Comparison of ENCODE assay signal across 29 mouse cellular contexts in the genomic region with DNA sequence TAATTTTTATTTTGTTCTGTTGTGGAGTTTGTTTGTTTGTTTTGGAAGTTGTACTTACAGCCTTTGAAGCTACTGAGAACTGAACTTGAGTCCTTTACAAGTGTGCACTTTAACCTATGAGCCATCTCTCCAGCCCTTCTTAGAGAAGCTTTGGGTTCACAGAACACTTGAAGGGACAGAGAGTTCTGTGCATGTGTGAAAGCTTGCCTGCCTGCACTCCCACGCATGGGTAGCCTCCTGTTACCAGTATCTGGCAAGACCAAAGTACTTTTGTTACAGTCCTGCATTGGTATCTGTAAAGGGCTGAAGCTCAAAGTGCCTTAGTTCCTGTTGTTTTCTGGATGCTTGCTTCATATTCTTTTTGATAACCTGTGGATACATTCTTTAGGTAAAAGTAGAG. TPM values are rescaled to one million over a fixed set of nuclear protein-coding genes. Genes with fewer than 3 reads are reported as not detected.
DNase-seq lines count a peak whose midpoint lies in the region; ATAC-seq and TF ChIP-seq lines count a peak whose summit lies in the region.
"Had no signal": no experiment of that assay in that cellular context is flagged by ENCODE, and none has a peak within 500 bp of the region (broad histone marks: within the 10 kb centered on the region; RNA-seq: fewer than 3 reads in every experiment).

No protein-coding gene starts in this region.

- TF ChIP-seq EP300 in MEL (IDR thresholded peaks at IDR 0.05; ENCODE audit: low read depth in 1 of 2, low read length in 2 of 2): 0 out of 4 replicates have a peak, but pooled peaks of 1 of the 2 experiments have one; percentile 5

- H3K9ac ChIP-seq in kidney, embryonic 16.5 days (replicated peaks; ENCODE audit: low read length): no peak overlapping the region
- no peak overlapping the region for H3K9ac ChIP-seq in MEL (ENCODE audit: control insufficient read depth, low read depth, low read length, poor library complexity, severe bottlenecking)
- no peak overlapping the region for H3K9ac ChIP-seq in forebrain, embryonic 13.5 days
- H3K9ac ChIP-seq: heart, embryonic 15.5 days; midbrain, embryonic 15.5 days; stomach, embryonic 15.5 days had no signal

- H3K4me3 ChIP-seq in kidney, adult 2 months (ENCODE audit: insufficient read depth, low read depth, low read length): no peak overlapping the region
- no peak overlapping the region for H3K4me3 ChIP-seq in kidney, embryonic 16.5 days (ENCODE audit: low read length)
- no peak overlapping the region for H3K4me3 ChIP-seq in MEL (ENCODE audit: control insufficient read depth in 1 of 2, insufficient read depth in 1 of 2, low read depth in 2 of 2, low read length in 2 of 2)
- no peak overlapping the region for H3K4me3 ChIP-seq in midbrain, embryonic 10.5 days
- H3K4me3 ChIP-seq in forebrain, embryonic 13.5 days: no peak overlapping the region
- H3K4me3 ChIP-seq: heart, embryonic 10.5 days; heart, embryonic 15.5 days; hindbrain, embryonic 12.5 days; limb, embryonic 13.5 days; midbrain, embryonic 15.5 days had no signal

- H3K79me2 ChIP-seq in MEL (ENCODE audit: control insufficient read depth, insufficient read depth, low read length, poor library complexity): peaks cover 65% of the 10 kb centered on the region

- H3K4me2 ChIP-seq in kidney, embryonic 16.5 days (replicated peaks; ENCODE audit: low read depth, low read length): no peak overlapping the region
- H3K4me2 ChIP-seq in forebrain, embryonic 13.5 days: no peak overlapping the region
- H3K4me2 ChIP-seq: heart, embryonic 15.5 days; hindbrain, embryonic 12.5 days; limb, embryonic 13.5 days; midbrain, embryonic 15.5 days; stomach, embryonic 15.5 days had no signal

- no peaks in the 10 kb centered on the region for H3K27me3 ChIP-seq in kidney, adult 2 months (replicated peaks; ENCODE audit: control insufficient read depth, insufficient read depth, low read length)
- H3K27me3 ChIP-seq in kidney, embryonic 16.5 days (ENCODE audit: insufficient read depth, low read length): no peaks in the 10 kb centered on the region
- H3K27me3 ChIP-seq in MEL (ENCODE audit: control insufficient read depth in 1 of 2, insufficient read depth in 2 of 2, low read length in 2 of 2): no peaks in the 10 kb centered on the region
- no peaks in the 10 kb centered on the region for H3K27me3 ChIP-seq in midbrain, embryonic 10.5 days (ENCODE audit: low read depth, poor library complexity, severe bottlenecking)
- no peaks in the 10 kb centered on the region for H3K27me3 ChIP-seq in forebrain, embryonic 13.5 days
- H3K27me3 ChIP-seq: heart, embryonic 15.5 days; hindbrain, embryonic 12.5 days; limb, embryonic 13.5 days; liver, embryonic 13.5 days; midbrain, embryonic 15.5 days; stomach, embryonic 15.5 days had no signal

- TF ChIP-seq CTCF in kidney, adult 2 months (conservative IDR thresholded peaks at IDR 0.05; ENCODE audit: insufficient read depth, insufficient read length, low read depth, low read length): no peak
- TF ChIP-seq CTCF in MEL (IDR thresholded peaks at IDR 0.05 in 2 of 3, conservative IDR thresholded peaks at IDR 0.05 in 1 of 3; ENCODE audit: control insufficient read depth in 1 of 3, insufficient read depth in 1 of 3, low read depth in 2 of 3, low read length in 3 of 3, poor library complexity in 1 of 3, severe bottlenecking in 1 of 3): no peak

- 37% methylated on average over 1 of the region's 1 CpGs for WGBS in kidney, adult 2 months
- 59% methylated on average over 1 of the region's 1 CpGs for WGBS in kidney, embryonic 16.5 days
- 94% methylated on average over 1 of the region's 1 CpGs for WGBS in midbrain, embryonic 10.5 days
- 92% methylated on average over 1 of the region's 1 CpGs for WGBS in forebrain, embryonic 13.5 days

- ATAC-seq in kidney, embryonic 16.5 days (ENCODE audit: low FRiP score, low TSS enrichment): no peak
- no peak for ATAC-seq in forebrain, embryonic 13.5 days
- ATAC-seq: forebrain, embryonic 14.5 days; intestine, embryonic 16.5 days; lung, postnatal 0 days; midbrain, embryonic 15.5 days had no signal

- TF ChIP-seq RAD21 in MEL (IDR thresholded peaks at IDR 0.05; ENCODE audit: low read depth, low read length): no peak

- H3K9me3 ChIP-seq in kidney, embryonic 16.5 days (ENCODE audit: low read length): no peaks in the 10 kb centered on the region
- no peaks in the 10 kb centered on the region for H3K9me3 ChIP-seq in MEL (replicated peaks; ENCODE audit: insufficient read depth, low read length)
- H3K9me3 ChIP-seq in midbrain, embryonic 10.5 days (replicated peaks): no peaks in the 10 kb centered on the region; the same call in 1 of the 2 replicates
- H3K9me3 ChIP-seq in forebrain, embryonic 13.5 days (replicated peaks): no peaks in the 10 kb centered on the region
- H3K9me3 ChIP-seq: heart, embryonic 10.5 days; heart, embryonic 15.5 days; hindbrain, embryonic 12.5 days; limb, embryonic 13.5 days; liver, embryonic 13.5 days; midbrain, embryonic 15.5 days; stomach, embryonic 15.5 days had no signal

- TF ChIP-seq POLR2A in kidney, adult 2 months (IDR thresholded peaks at IDR 0.05; ENCODE audit: low read depth, low read length): no peak
- no peak for TF ChIP-seq POLR2A in MEL (IDR thresholded peaks at IDR 0.05; ENCODE audit: control insufficient read depth in 1 of 2, insufficient read depth in 1 of 2, low read depth in 1 of 2, low read length in 2 of 2, poor library complexity in 1 of 2)

- DNase-seq in kidney, adult 2 months: peak; percentile 92
- DNase-seq in MEL (ENCODE audit: low read depth, low spot score): peak; percentile 31
- peak; percentile 79 to 82 for DNase-seq in kidney, adult 8-10 months
- peak; percentile 56 to 88 for DNase-seq in kidney, postnatal 25 days
- DNase-seq in midbrain, embryonic 10.5 days (ENCODE audit: low spot score): no peak
- no peak for DNase-seq in ovary, postnatal 14 days (ENCODE audit: low spot score)
- DNase-seq: adrenal gland, adult 2 months; adrenal gland, postnatal 36 days; cerebellum, adult 2 months; cerebellum, postnatal 36 days; gastrocnemius, postnatal 25 days; heart, postnatal 36 days; liver, embryonic 13.5 days; lung, adult 18-20 months; lung, postnatal 4 days; right cerebral cortex, postnatal 4 days; thymus, adult 18-20 months; thymus, postnatal 25 days had no signal

- H3K27ac ChIP-seq in kidney, adult 2 months (ENCODE audit: insufficient read depth, low read depth, low read length): no peak overlapping the region
- no peak overlapping the region for H3K27ac ChIP-seq in kidney, embryonic 16.5 days (ENCODE audit: low read length)
- H3K27ac ChIP-seq in MEL (ENCODE audit: control insufficient read depth, low read depth, low read length): no peak overlapping the region
- H3K27ac ChIP-seq in midbrain, embryonic 10.5 days (replicated peaks): no peak overlapping the region
- no peak overlapping the region for H3K27ac ChIP-seq in forebrain, embryonic 13.5 days
- H3K27ac ChIP-seq: heart, embryonic 10.5 days; heart, embryonic 15.5 days; hindbrain, embryonic 12.5 days; limb, embryonic 13.5 days; liver, embryonic 13.5 days; midbrain, embryonic 15.5 days; stomach, embryonic 15.5 days had no signal

- H3K36me3 ChIP-seq in kidney, adult 2 months (ENCODE audit: control insufficient read depth, insufficient read depth, low read length): no peaks in the 10 kb centered on the region
- 0 out of 2 replicates have a peak, but pooled peaks cover 4% of the 10 kb centered on the region for H3K36me3 ChIP-seq in kidney, embryonic 16.5 days (ENCODE audit: insufficient read depth, low read length)
- H3K36me3 ChIP-seq in MEL (ENCODE audit: control insufficient read depth in 1 of 2, insufficient read depth in 2 of 2, low read length in 2 of 2): peaks cover 11 to 47% of the 10 kb centered on the region in 2 experiments
- H3K36me3 ChIP-seq in midbrain, embryonic 10.5 days: peaks cover 32% of the 10 kb centered on the region
- peaks cover 7% of the 10 kb centered on the region; the same call in 1 of the 2 replicates for H3K36me3 ChIP-seq in forebrain, embryonic 13.5 days (ENCODE audit: poor library complexity, severe bottlenecking)
- H3K36me3 ChIP-seq: heart, embryonic 15.5 days; hindbrain, embryonic 12.5 days; midbrain, embryonic 15.5 days; stomach, embryonic 15.5 days had no signal

- peaks cover 16% of the 10 kb centered on the region for H3K4me1 ChIP-seq in kidney, adult 2 months (ENCODE audit: control insufficient read depth, insufficient read depth, low read length)
- peaks cover 15% of the 10 kb centered on the region for H3K4me1 ChIP-seq in kidney, embryonic 16.5 days (ENCODE audit: insufficient read depth, low read length)
- H3K4me1 ChIP-seq in MEL (ENCODE audit: control insufficient read depth in 1 of 2, insufficient read depth in 2 of 2, low read length in 2 of 2): peaks cover 16 to 27% of the 10 kb centered on the region in 2 experiments
- peaks cover 19% of the 10 kb centered on the region for H3K4me1 ChIP-seq in midbrain, embryonic 10.5 days
- H3K4me1 ChIP-seq in forebrain, embryonic 13.5 days: peaks cover 15% of the 10 kb centered on the region

RNA-seq across cellular contexts. Expression of a gene that starts 2.6 kb away (rescaled TPM):
- polyA plus RNA-seq in kidney, adult 2 months (2012; rRNA removed): 7.1 and 8.1 TPM in 2 replicates
- polyA plus RNA-seq in kidney, embryonic 16.5 days (2015; fragmentation: Nextera tagmentation; extraction: Ambion mirVana): 25.2 and 29.3 TPM in 2 replicates
- total RNA-seq in MEL (2012; rRNA removed): 36.2 and 39.4 TPM in 2 replicates
- 10 to 100 TPM in 1 of 2 experiments, not detected in 1; 56.0 TPM for polyA plus RNA-seq in MEL (2012; ENCODE audit: insufficient read depth in 1 of 2, insufficient read length in 2 of 2, low read depth in 1 of 2, low replicate concordance in 2 of 2, missing spikeins in 1 of 2)
- polyA plus RNA-seq in midbrain, embryonic 10.5 days (2016; fragmentation: Nextera tagmentation; extraction: Ambion mirVana): 36.8 and 39.7 TPM in 2 replicates
- polyA plus RNA-seq in forebrain, embryonic 13.5 days (2015; fragmentation: Nextera tagmentation; extraction: Ambion mirVana): 39.0 and 40.6 TPM in 2 replicates

RNA-seq across cellular contexts. Expression of a gene that starts 25.1 kb away (rescaled TPM):
- 1.5 and 1.7 TPM in 2 replicates for polyA plus RNA-seq in kidney, adult 2 months (2012; rRNA removed)
- polyA plus RNA-seq in kidney, embryonic 16.5 days (2015; fragmentation: Nextera tagmentation; extraction: Ambion mirVana): 2.6 and 2.8 TPM in 2 replicates
- 1.6 and 1.9 TPM in 2 replicates for total RNA-seq in MEL (2012; rRNA removed)
- 1 to 10 TPM in 1 of 2 experiments, not detected in 1; 4.2 TPM for polyA plus RNA-seq in MEL (2012; ENCODE audit: insufficient read depth in 1 of 2, insufficient read length in 2 of 2, low read depth in 1 of 2, low replicate concordance in 2 of 2, missing spikeins in 1 of 2)
- polyA plus RNA-seq in midbrain, embryonic 10.5 days (2016; fragmentation: Nextera tagmentation; extraction: Ambion mirVana): 3.0 and 3.3 TPM in 2 replicates
- 3.1 and 3.9 TPM in 2 replicates for polyA plus RNA-seq in forebrain, embryonic 13.5 days (2015; fragmentation: Nextera tagmentation; extraction: Ambion mirVana)

RNA-seq across cellular contexts. Expression of a gene that starts 49.6 kb away (rescaled TPM):
- polyA plus RNA-seq in kidney, adult 2 months (2012; rRNA removed): 10.8 and 11.1 TPM in 2 replicates
- 14.3 and 21.1 TPM in 2 replicates for polyA plus RNA-seq in kidney, embryonic 16.5 days (2015; fragmentation: Nextera tagmentation; extraction: Ambion mirVana)
- total RNA-seq in MEL (2012; rRNA removed): 5.2 and 6.3 TPM in 2 replicates
- polyA plus RNA-seq in MEL (2012; ENCODE audit: insufficient read depth in 1 of 2, insufficient read length in 2 of 2, low read depth in 1 of 2, low replicate concordance in 2 of 2, missing spikeins in 1 of 2): 10 to 100 TPM in 1 of 2 experiments, not detected in 1; 19.4 TPM
- polyA plus RNA-seq in midbrain, embryonic 10.5 days (2016; fragmentation: Nextera tagmentation; extraction: Ambion mirVana): 14.8 and 18.3 TPM in 2 replicates
- 21.7 and 24.4 TPM in 2 replicates for polyA plus RNA-seq in forebrain, embryonic 13.5 days (2015; fragmentation: Nextera tagmentation; extraction: Ambion mirVana)

RNA-seq across cellular contexts. Expression of a gene that starts 50.2 kb away (rescaled TPM):
- 4.3 TPM in 2 replicates for polyA plus RNA-seq in kidney, adult 2 months (2012; rRNA removed)
- polyA plus RNA-seq in kidney, embryonic 16.5 days (2015; fragmentation: Nextera tagmentation; extraction: Ambion mirVana): 14.9 and 16.1 TPM in 2 replicates
- 12.0 and 12.7 TPM in 2 replicates for total RNA-seq in MEL (2012; rRNA removed)
- 10 to 100 TPM in 1 of 2 experiments, not detected in 1; 12.9 TPM for polyA plus RNA-seq in MEL (2012; ENCODE audit: insufficient read depth in 1 of 2, insufficient read length in 2 of 2, low read depth in 1 of 2, low replicate concordance in 2 of 2, missing spikeins in 1 of 2)
- 14.8 and 15.3 TPM in 2 replicates for polyA plus RNA-seq in midbrain, embryonic 10.5 days (2016; fragmentation: Nextera tagmentation; extraction: Ambion mirVana)
- polyA plus RNA-seq in forebrain, embryonic 13.5 days (2015; fragmentation: Nextera tagmentation; extraction: Ambion mirVana): 16.2 and 16.8 TPM in 2 replicates

Comparison
In these comparisons a context has a peak if more than half of its experiments do, and no peak if none do; other contexts are left out.
1. DNase-seq: peak in kidney, adult 2 months (single experiment), MEL (single experiment), kidney, adult 8-10 months (2 of 2) and kidney, postnatal 25 days (2 of 2); none in midbrain, embryonic 10.5 days (single experiment) and ovary, postnatal 14 days (single experiment).